Mouse (Mus musculus) hindbrain, postnatal 0 days (tissue): ENCODE data around the gene Calhm4. TPM values are rescaled to one million over a fixed set of nuclear protein-coding genes. Genes with fewer than 3 reads are reported as not detected.
"Not testable (repeated sequence)": the region's sequence is repeated elsewhere in the genome, so short reads cannot be mapped to it uniquely, and the experiment has no call there.

Experiments
- ATAC-seq: fragments of 200-750 bp; cut with Nextera tagmentation; 2 replicates; pipeline ENCODE4 v1.8.0; 2017; ENCODE audit warnings: mild to moderate bottlenecking, moderate TSS enrichment, moderate library complexity
- DNase-seq: peaks from one replicate; pipeline ENCODE4 v3.0.0-alpha.2; 2015; ENCODE audit warnings: low spot score
- H3K27ac ChIP-seq: fragments of 300-500 bp; sonication (generic); 2 replicates; pipeline ENCODE4 v1.5.1; 2014; ENCODE audit warnings: mild to moderate bottlenecking
- H3K27me3 ChIP-seq: fragments of 300-500 bp; sonication (generic); 2 replicates; pipeline ENCODE4 v1.6.1; 2014; ENCODE audit warnings: low read length, mixed read lengths; ENCODE audit not compliant: insufficient read depth
- H3K36me3 ChIP-seq: fragments of 300-500 bp; sonication (generic); 2 replicates; pipeline ENCODE4 v1.6.1; 2014; ENCODE audit warnings: low read length, mixed read lengths; ENCODE audit not compliant: insufficient read depth
- H3K4me1 ChIP-seq: fragments of 300-500 bp; sonication (generic); 2 replicates; pipeline ENCODE4 v1.6.1; 2014; ENCODE audit warnings: antibody characterized with exemption, low read length, mixed read lengths; ENCODE audit not compliant: insufficient read depth
- H3K4me2 ChIP-seq: fragments of 300-500 bp; sonication (generic); 2 replicates; pipeline ENCODE4 v1.6.1; 2014; ENCODE audit warnings: low read depth, mild to moderate bottlenecking, low read length, moderate library complexity, mixed read lengths
- H3K4me3 ChIP-seq: fragments of 300-500 bp; sonication (generic); 2 replicates; pipeline ENCODE4 v1.5.1; 2014; ENCODE audit warnings: low read length
- H3K9ac ChIP-seq: fragments of 300-500 bp; sonication (generic); replicated peaks from 2 replicates; pipeline ENCODE4 v1.6.1; 2014; ENCODE audit warnings: mild to moderate bottlenecking, low read length, moderate library complexity, mixed read lengths
- H3K9me3 ChIP-seq: fragments of 300-500 bp; sonication (generic); 2 replicates; pipeline ENCODE4 v1.6.1; 2016; ENCODE audit warnings: low read length, mixed read lengths
- CTCF ChIP-seq: IDR thresholded peaks from 2 replicates; pipeline ENCODE4 v1.5.1; 2016; ENCODE audit warnings: antibody characterized with exemption, control low read depth, low read depth
- WGBS: fragments of 180-500 bp; shearing (Covaris S2); extraction: QIAGEN DNeasy Blood & Tissue Kit; methylation state at CpG from one replicate; pipeline ENCODE4 v1.1.7; 2014; 5-methylcytosine and 5-hydroxymethylcytosine counted together
- polyA plus RNA-seq: library from polyadenylated mRNA; unstranded; fragments of >200 nt; fragmentation: Nextera tagmentation; extraction: Ambion mirVana; gene quantifications from 2 replicates; pipeline ENCODE4 v1.2.1, GENCODE M21; 2015
- total RNA-seq: library from RNA; depleted of rRNA; stranded (reverse); fragments of >200 nt; gene quantifications from 2 replicates; pipeline ENCODE4 v1.2.3, GENCODE M21; 2014; rRNA removed

Gene Calhm4
- total and polyA plus RNA-seq, 2 experiments from 2014 or later, result not detected

GRCm38 (mm10) chr10:33998397-33998796 is 45.7 kb downstream of the Calhm4 start:
- Histone ChIP-seq H3K9me3 (no peaks in the 10 kb centered on the region), H3K9ac (no peak overlapping the region), H3K36me3 (peaks cover 43% of the 10 kb centered on the region), H3K27ac (no peak overlapping the region), H3K4me1 (no peaks in the 10 kb centered on the region), H3K27me3 (no peaks in the 10 kb centered on the region), H3K4me3 (no peak overlapping the region), H3K4me2 (no peak overlapping the region)
- DNase-seq, result no peak
- no peak for TF ChIP-seq CTCF
- no peak for ATAC-seq

GRCm38 (mm10) chr10:33996686-33997085 is 47.4 kb downstream of the Calhm4 start:
- 94% methylated on average over 6 of the region's 8 CpGs for WGBS
- not testable (repeated sequence) for H3K27ac ChIP-seq, H3K9me3 ChIP-seq

More at GRCm38 (mm10) chr10:33996686-33997085, 47.4 kb downstream of the Calhm4 start:
- H3K4me2 ChIP-seq, H3K27me3 ChIP-seq, ATAC-seq, DNase-seq, H3K9ac ChIP-seq, H3K4me1 ChIP-seq, H3K4me3 ChIP-seq: not testable (repeated sequence)
- peaks cover 48% of the 10 kb centered on the region for H3K36me3 ChIP-seq

Other genes starting within 250 kb of the Calhm4 start
- gene Sult3a1, start 186.6 kb downstream of the Calhm4 start, total RNA-seq, result not detected in 2 replicates
- gene Sult3a1, start 186.6 kb downstream of the Calhm4 start, polyA plus RNA-seq, result 0.14 TPM in 1 of 2 replicates, not detected in the other
- 0.97 and 2.2 TPM in 2 replicates for gene Rsph4a, start 139.2 kb downstream of the Calhm4 start, total RNA-seq
- 1.3 and 1.4 TPM in 2 replicates for gene Rsph4a, start 139.2 kb downstream of the Calhm4 start, polyA plus RNA-seq
- gene Zup1, start 93.0 kb downstream of the Calhm4 start, total RNA-seq, result 11.1 and 13.9 TPM in 2 replicates
- 11.1 and 12.9 TPM in 2 replicates for gene Zup1, start 93.0 kb downstream of the Calhm4 start, polyA plus RNA-seq
- gene Rwdd1, start 24.7 kb downstream of the Calhm4 start, total RNA-seq, result 110 TPM in 2 replicates
- 169 and 177 TPM in 2 replicates for gene Rwdd1, start 24.7 kb downstream of the Calhm4 start, polyA plus RNA-seq
- not detected in 2 replicates for gene Trappc3l, start 6.7 kb downstream of the Calhm4 start, total RNA-seq
- gene Trappc3l, start 6.7 kb downstream of the Calhm4 start, polyA plus RNA-seq, result not detected in 2 replicates
- 0.72 and 0.94 TPM in 2 replicates for gene Calhm5, start 52.2 kb upstream of the Calhm4 start, total RNA-seq
- 0.72 and 0.79 TPM in 2 replicates for gene Calhm5, start 52.2 kb upstream of the Calhm4 start, polyA plus RNA-seq
- 0.16 and 2.6 TPM in 2 replicates for gene Calhm6, start 83.7 kb upstream of the Calhm4 start, total RNA-seq
- gene Calhm6, start 83.7 kb upstream of the Calhm4 start, polyA plus RNA-seq, result 1.1 and 1.5 TPM in 2 replicates
- 21.0 and 24.0 TPM in 2 replicates for gene Dse, start 163.4 kb upstream of the Calhm4 start, total RNA-seq
- 5.4 and 5.6 TPM in 2 replicates for gene Dse, start 163.4 kb upstream of the Calhm4 start, polyA plus RNA-seq
- 75.1 and 81.5 TPM in 2 replicates for gene Tspyl1, start 237.9 kb upstream of the Calhm4 start, total RNA-seq
- gene Tspyl1, start 237.9 kb upstream of the Calhm4 start, polyA plus RNA-seq, result 129 and 132 TPM in 2 replicates